Mouse (Mus musculus) megakaryocyte-erythroid progenitor cell, adult 5-6 weeks (primary cell): Measurements from ENCODE around the gene Msrb2. TPM values are rescaled to one million over a fixed set of nuclear protein-coding genes. Genes with fewer than 3 reads are reported as not detected.

ENCODE experiments used
- ATAC-seq: replicated peaks from 2 replicates; pipeline ENCODE4 v1.8.0; 2016; ENCODE audit warnings: mild to moderate bottlenecking, inconsistent platforms; ENCODE audit not compliant: severe bottlenecking, poor library complexity, low FRiP score, low TSS enrichment
- total RNA-seq, 2 experiments: library from RNA; stranded (forward) in 1 of 2; stranded (reverse) in 1 of 2; fragments of 200-1000, 215-1000 nt in 1 of 2; fragments of >200 nt in 1 of 2; fragmentation: Nextera tagmentation in 1 of 2; gene quantifications; 2 replicates each; pipeline ENCODE4 v1.2.3; 2014 to 2017

Msrb2 gene
- total RNA-seq (2014; fragmentation: Nextera tagmentation): 23.4 and 24.3 TPM in 2 replicates
- 12.1 and 34.6 TPM in 2 replicates for total RNA-seq (2017)

- peak; percentile 81 for ATAC-seq
Measured at GRCm38 (mm10) chr2:19371390-19372158, at the start of gene Msrb2. Gene Msrb2, plus strand, starts transcription at chr2:19371440.

- ATAC-seq: no peak
Measured at GRCm38 (mm10) chr2:19322448-19322847, 48.8 kb upstream of the Msrb2 start.

- no peak for ATAC-seq
Measured at GRCm38 (mm10) chr2:19326376-19326775, 44.9 kb upstream of the Msrb2 start.

- no peak for ATAC-seq
Measured at GRCm38 (mm10) chr2:19327811-19328210, 43.4 kb upstream of the Msrb2 start.

GRCm38 (mm10) chr2:19343901-19344635 is 27.2 kb upstream of the Msrb2 start:
- peak; percentile 25; the same call in 1 of the 2 replicates for ATAC-seq

GRCm38 (mm10) chr2:19344636-19345413 is 26.4 kb upstream of the Msrb2 start:
- ATAC-seq: peak; percentile 94

- ATAC-seq: no peak
Measured at GRCm38 (mm10) chr2:19345414-19345964, 25.8 kb upstream of the Msrb2 start.

GRCm38 (mm10) chr2:19348454-19348853 is 22.8 kb upstream of the Msrb2 start:
- peak; percentile 46; the same call in 1 of the 2 replicates for ATAC-seq

GRCm38 (mm10) chr2:19350167-19350566 is 21.1 kb upstream of the Msrb2 start:
- no peak for ATAC-seq

- no peak for ATAC-seq
Measured at GRCm38 (mm10) chr2:19351615-19352253, 19.5 kb upstream of the Msrb2 start.

GRCm38 (mm10) chr2:19353158-19353557 is 18.1 kb upstream of the Msrb2 start:
- no peak for ATAC-seq

GRCm38 (mm10) chr2:19362880-19363279 is 8.4 kb upstream of the Msrb2 start:
- ATAC-seq: no peak

- ATAC-seq: no peak
Measured at GRCm38 (mm10) chr2:19366426-19366825, 4.8 kb upstream of the Msrb2 start.

GRCm38 (mm10) chr2:19367114-19367513 is 4.1 kb upstream of the Msrb2 start:
- no peak for ATAC-seq

- peak; percentile 28; the same call in 1 of the 2 replicates for ATAC-seq
Measured at GRCm38 (mm10) chr2:19373695-19374094, 2.5 kb downstream of the Msrb2 start.

GRCm38 (mm10) chr2:19380446-19380950 is 9.3 kb downstream of the Msrb2 start:
- ATAC-seq: no peak

- ATAC-seq: no peak
Measured at GRCm38 (mm10) chr2:19380986-19381385, 9.7 kb downstream of the Msrb2 start.

GRCm38 (mm10) chr2:19382206-19382605 is 11.0 kb downstream of the Msrb2 start:
- 0 out of 2 replicates have a peak, but pooled peaks have one; percentile 27 for ATAC-seq

GRCm38 (mm10) chr2:19383006-19383405 is 11.8 kb downstream of the Msrb2 start:
- ATAC-seq: no peak
